Mouse (Mus musculus) liver, adult 2 months (tissue): ENCODE results near the gene Adam19. TPM values are rescaled to one million over a fixed set of nuclear protein-coding genes. Genes with fewer than 3 reads are reported as not detected.

Experiments
- DNase-seq: peaks from one replicate; pipeline ENCODE4 v3.0.0-alpha.2; 2011; ENCODE audit warnings: low read depth, low spot score; ENCODE audit errors: extremely low read depth
- H3K27ac ChIP-seq: fragments of 200-500 bp; replicated peaks from 2 replicates; pipeline ENCODE4 v1.5.1; 2012; ENCODE audit warnings: low read depth, mild to moderate bottlenecking, control low read depth, inconsistent platforms, low read length; ENCODE audit not compliant: insufficient read depth
- H3K27me3 ChIP-seq: fragments of 200-500 bp; 2 replicates; pipeline ENCODE4 v1.6.1; 2012; ENCODE audit warnings: mild to moderate bottlenecking, moderate library complexity, low read length, inconsistent platforms; ENCODE audit not compliant: control insufficient read depth, insufficient read depth
- H3K36me3 ChIP-seq: fragments of 200-500 bp; 2 replicates; pipeline ENCODE4 v1.6.1; 2012; ENCODE audit warnings: low read length, inconsistent platforms; ENCODE audit not compliant: control insufficient read depth, insufficient read depth
- H3K4me1 ChIP-seq: fragments of 200-500 bp; 2 replicates; pipeline ENCODE4 v1.6.1; 2011; ENCODE audit warnings: low read length; ENCODE audit not compliant: control insufficient read depth, insufficient read depth
- H3K4me3 ChIP-seq: fragments of 200-500 bp; 2 replicates; pipeline ENCODE4 v1.5.1; 2011; ENCODE audit warnings: low read depth, mild to moderate bottlenecking, control low read depth, low read length, moderate library complexity; ENCODE audit not compliant: insufficient read depth
- H3K79me2 ChIP-seq: fragments of 200-500 bp; 2 replicates; pipeline ENCODE4 v1.6.1; 2012; ENCODE audit warnings: inconsistent platforms, mild to moderate bottlenecking, low read length, moderate library complexity; ENCODE audit not compliant: control insufficient read depth, insufficient read depth
- H3K9ac ChIP-seq: fragments of 200-500 bp; 2 replicates; pipeline ENCODE4 v1.6.1; 2012; ENCODE audit warnings: low read depth, mild to moderate bottlenecking, control low read depth, inconsistent platforms, low read length
- CTCF ChIP-seq: fragments of 200-500 bp; IDR thresholded peaks from 2 replicates; pipeline ENCODE4 v1.5.1; 2011; ENCODE audit warnings: low read depth, low read length, control low read depth
- POLR2A ChIP-seq: fragments of 200-500 bp; IDR thresholded peaks from 2 replicates; pipeline ENCODE4 v1.6.1; 2011; ENCODE audit warnings: low read length, control low read depth; ENCODE audit not compliant: insufficient read depth; ENCODE audit errors: extremely low read depth
- WGBS: fragments of 180-500 bp; shearing (Covaris S2); methylation state at CpG from one replicate; pipeline ENCODE4 v1.1.7; 2018; 5-methylcytosine and 5-hydroxymethylcytosine counted together
- polyA plus RNA-seq: library from polyadenylated mRNA; depleted of rRNA; stranded (reverse); fragments of >200 nt; gene quantifications from 2 replicates; pipeline ENCODE4 v1.2.3, GENCODE M21; 2012
- total RNA-seq: library from RNA; depleted of rRNA; stranded (reverse); fragments of >200 nt; gene quantifications from 2 replicates; pipeline ENCODE4 v1.2.3, GENCODE M21; 2014

Gene Adam19
- total and polyA plus RNA-seq, 2 experiments: 0.55 to 1.1 TPM

- H3K27ac ChIP-seq: no peak overlapping the region
- H3K27me3 ChIP-seq: no peaks in the 10 kb centered on the region
- H3K9ac ChIP-seq: no peak overlapping the region
- no peaks in the 10 kb centered on the region for H3K79me2 ChIP-seq
- H3K36me3 ChIP-seq: no peaks in the 10 kb centered on the region
- H3K4me3 ChIP-seq: no peak overlapping the region
- H3K4me1 ChIP-seq: peaks cover 20% of the 10 kb centered on the region
- DNase-seq: no peak
- TF ChIP-seq CTCF (no peak), POLR2A (no peak)
- WGBS: 70% methylated on average over 2 of the region's 2 CpGs
These were observed 25.3 kb downstream of the Adam19 start for GRCm38 (mm10) chr11:46081075-46081474.

GRCm38 (mm10) chr11:46083405-46083804, 27.6 kb downstream of the Adam19 start:
- Histone ChIP-seq H3K9ac (no peak overlapping the region), H3K4me3 (no peak overlapping the region), H3K36me3 (no peaks in the 10 kb centered on the region), H3K4me1 (peaks cover 17% of the 10 kb centered on the region), H3K27ac (no peak overlapping the region), H3K27me3 (no peaks in the 10 kb centered on the region), H3K79me2 (no peaks in the 10 kb centered on the region)
- 68% methylated on average over 3 of the region's 3 CpGs for WGBS
- DNase-seq: no peak
- TF ChIP-seq CTCF (no peak), POLR2A (no peak)

GRCm38 (mm10) chr11:46083835-46084444, 28.1 kb downstream of the Adam19 start:
- no peaks in the 10 kb centered on the region for H3K36me3 ChIP-seq
- no peak overlapping the region for H3K9ac ChIP-seq
- no peak overlapping the region for H3K27ac ChIP-seq
- 87% methylated on average over 11 of the region's 11 CpGs for WGBS
- TF ChIP-seq CTCF (no peak), POLR2A (no peak)
- H3K79me2 ChIP-seq: no peaks in the 10 kb centered on the region
- no peaks in the 10 kb centered on the region for H3K27me3 ChIP-seq
- H3K4me1 ChIP-seq: peaks cover 17% of the 10 kb centered on the region
- no peak for DNase-seq
- H3K4me3 ChIP-seq: no peak overlapping the region

GRCm38 (mm10) chr11:46084568-46084967, 28.8 kb downstream of the Adam19 start:
- Histone ChIP-seq H3K9ac (no peak overlapping the region), H3K27ac (no peak overlapping the region), H3K4me1 (peaks cover 17% of the 10 kb centered on the region), H3K27me3 (no peaks in the 10 kb centered on the region), H3K4me3 (no peak overlapping the region), H3K36me3 (no peaks in the 10 kb centered on the region), H3K79me2 (no peaks in the 10 kb centered on the region)
- peak; percentile 74 for DNase-seq
- WGBS: 30% methylated on average over 3 of the region's 3 CpGs
- no peak for TF ChIP-seq CTCF
- TF ChIP-seq POLR2A: no peak

GRCm38 (mm10) chr11:46085398-46086163, 29.8 kb downstream of the Adam19 start:
- no peaks in the 10 kb centered on the region for H3K79me2 ChIP-seq
- no peak overlapping the region for H3K4me3 ChIP-seq
- peak overlapping the region; percentile 63 for H3K27ac ChIP-seq
- H3K9ac ChIP-seq: no peak overlapping the region
- no peaks in the 10 kb centered on the region for H3K27me3 ChIP-seq
- 21% methylated on average over 10 of the region's 10 CpGs for WGBS
- TF ChIP-seq POLR2A (no peak), CTCF (no peak)
- no peaks in the 10 kb centered on the region for H3K36me3 ChIP-seq
- H3K4me1 ChIP-seq: peaks cover 17% of the 10 kb centered on the region
- peak; percentile 97 for DNase-seq

- Histone ChIP-seq H3K4me3 (no peak overlapping the region), H3K4me1 (peaks cover 17% of the 10 kb centered on the region), H3K27me3 (no peaks in the 10 kb centered on the region), H3K27ac (no peak overlapping the region), H3K36me3 (no peaks in the 10 kb centered on the region), H3K9ac (no peak overlapping the region), H3K79me2 (no peaks in the 10 kb centered on the region)
- no peak for DNase-seq
- 91% methylated on average over 3 of the region's 3 CpGs for WGBS
- TF ChIP-seq CTCF (no peak), POLR2A (no peak)
These were observed 30.7 kb downstream of the Adam19 start for GRCm38 (mm10) chr11:46086446-46086845.
